Mouse (Mus musculus) liver, embryonic 12.5 days (tissue): Measurements from ENCODE around the gene Kctd10. TPM values are rescaled to one million over a fixed set of nuclear protein-coding genes. Genes with fewer than 3 reads are reported as not detected.

ENCODE experiments used
- ATAC-seq: fragments of 200-750 bp; cut with Nextera tagmentation; 2 replicates; pipeline ENCODE4 v1.8.0; 2017; ENCODE audit warnings: moderate number of reproducible peaks, mild to moderate bottlenecking, moderate library complexity
- H3K27ac ChIP-seq: fragments of 300-500 bp; sonication (generic); 2 replicates; pipeline ENCODE4 v1.5.1; 2016; ENCODE audit warnings: mild to moderate bottlenecking
- H3K27me3 ChIP-seq: fragments of 300-500 bp; sonication (generic); replicated peaks from 2 replicates; pipeline ENCODE4 v1.6.1; 2016; ENCODE audit warnings: mild to moderate bottlenecking, moderate library complexity
- H3K36me3 ChIP-seq: fragments of 300-500 bp; sonication (generic); 2 replicates; pipeline ENCODE4 v1.6.1; 2016; ENCODE audit warnings: mild to moderate bottlenecking, moderate library complexity
- H3K4me1 ChIP-seq: fragments of 300-500 bp; sonication (generic); 2 replicates; pipeline ENCODE4 v1.6.1; 2016
- H3K4me2 ChIP-seq: fragments of 300-500 bp; sonication (generic); 2 replicates; pipeline ENCODE4 v1.6.1; 2016; ENCODE audit warnings: mild to moderate bottlenecking, moderate library complexity
- H3K4me3 ChIP-seq: fragments of 300-500 bp; sonication (generic); 2 replicates; pipeline ENCODE4 v1.5.1; 2016; ENCODE audit warnings: mild to moderate bottlenecking, moderate library complexity
- H3K9ac ChIP-seq: fragments of 300-500 bp; sonication (generic); 2 replicates; pipeline ENCODE4 v1.6.1; 2016; ENCODE audit warnings: mild to moderate bottlenecking, moderate library complexity
- H3K9me3 ChIP-seq: fragments of 300-500 bp; sonication (generic); replicated peaks from 2 replicates; pipeline ENCODE4 v1.6.1; 2016; ENCODE audit warnings: mild to moderate bottlenecking, moderate library complexity
- WGBS: fragments of 180-500 bp; shearing (Covaris S2); methylation state at CpG from one replicate; pipeline ENCODE4 v1.1.7; 2016; ENCODE audit not compliant: insufficient replicate concordance; 5-methylcytosine and 5-hydroxymethylcytosine counted together
- microRNA-seq: library from miRNA; unstranded; fragments of <30 nt; microRNA quantifications from one replicate; pipeline ENCODE4, GENCODE M21; 2017
- polyA plus RNA-seq: library from polyadenylated mRNA; unstranded; fragments of >200 nt; fragmentation: Nextera tagmentation; extraction: Ambion mirVana; gene quantifications from 2 replicates; pipeline ENCODE4 v1.2.1, GENCODE M21; 2016

Kctd10 gene
- polyA plus RNA-seq, 1 experiment from 2014 or later, result 36.2 TPM

DNA sequence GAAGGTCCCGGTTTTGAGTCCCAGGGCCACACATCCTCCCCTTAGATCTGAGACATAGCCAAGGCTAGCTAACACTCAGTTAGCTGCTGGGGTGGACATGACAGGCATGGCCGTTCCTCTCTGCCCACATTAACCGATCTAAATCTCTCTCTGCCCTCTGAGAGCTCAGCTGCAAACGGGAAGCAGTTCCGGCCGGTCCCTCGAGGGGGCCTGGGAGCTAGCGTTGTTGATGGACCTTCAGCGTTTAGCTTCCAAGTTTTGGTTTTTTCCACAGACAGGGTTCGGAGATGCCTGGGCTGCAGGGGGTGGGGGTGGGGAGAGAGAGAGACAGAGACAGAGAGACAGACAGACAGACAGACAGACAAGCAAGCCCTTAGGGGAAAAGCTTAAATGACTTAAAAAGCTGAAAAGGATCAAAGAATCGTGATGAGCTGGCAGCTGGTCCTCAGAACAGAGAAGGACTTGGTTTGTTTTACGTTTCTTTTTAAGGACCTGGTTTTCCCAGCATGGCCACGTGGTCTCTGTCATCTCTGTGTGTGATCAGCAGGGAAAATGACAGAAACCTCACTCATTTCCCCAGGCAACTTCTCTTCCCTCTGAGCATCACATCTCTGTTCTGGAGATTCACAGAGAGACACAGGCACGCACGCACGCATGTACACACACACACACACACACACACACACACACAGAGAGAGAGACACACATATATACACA is 56.4 kb downstream of the Kctd10 start:
- no peaks in the 10 kb centered on the region for H3K9me3 ChIP-seq
- H3K4me2 ChIP-seq, result peak overlapping the region; percentile 32
- no peak overlapping the region for H3K4me3 ChIP-seq
- peaks cover 29% of the 10 kb centered on the region for H3K27me3 ChIP-seq
- ATAC-seq, result no peak
- no peaks in the 10 kb centered on the region for H3K36me3 ChIP-seq
- no peaks in the 10 kb centered on the region for H3K4me1 ChIP-seq
- no peak overlapping the region for H3K27ac ChIP-seq
- H3K9ac ChIP-seq, result no peak overlapping the region
- WGBS, result 20% methylated on average over 16 of the region's 16 CpGs

DNA sequence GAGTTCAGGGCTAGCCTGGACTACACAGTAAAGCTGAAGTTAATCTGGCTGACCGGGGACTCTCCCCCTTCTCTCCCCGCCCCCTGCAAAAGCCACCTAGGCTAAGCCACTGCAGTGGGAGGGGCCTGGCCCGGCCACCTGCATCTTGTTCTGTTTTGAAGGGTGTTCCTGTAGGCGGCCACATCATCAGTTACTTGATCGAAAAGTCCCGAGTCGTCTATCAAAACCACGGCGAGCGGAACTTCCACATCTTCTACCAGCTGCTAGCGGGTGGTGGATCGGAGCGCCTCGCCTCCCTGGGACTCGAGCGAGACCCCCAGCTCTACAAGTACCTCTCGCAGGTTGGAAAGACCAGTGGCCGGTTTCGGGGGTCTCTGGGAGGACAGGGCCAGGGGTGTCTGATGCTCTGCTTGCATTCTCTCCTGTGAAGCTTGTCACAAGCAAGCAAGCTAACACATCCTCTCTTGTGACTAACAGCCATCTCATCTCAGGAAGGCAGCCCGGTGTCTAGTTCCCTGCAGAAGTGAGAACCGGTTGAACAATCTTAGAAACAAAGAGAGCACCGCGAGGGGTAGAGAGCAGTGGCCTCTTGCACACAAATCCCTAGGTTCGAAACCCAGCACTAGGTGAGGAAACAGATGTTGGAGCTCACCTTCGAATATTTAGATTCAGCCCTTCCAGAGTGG is 57.1 kb downstream of the Kctd10 start:
- Histone ChIP-seq H3K36me3 (no peaks in the 10 kb centered on the region), H3K4me2 (no peak overlapping the region), H3K9me3 (no peaks in the 10 kb centered on the region), H3K9ac (no peak overlapping the region), H3K4me1 (no peaks in the 10 kb centered on the region), H3K4me3 (no peak overlapping the region), H3K27ac (no peak overlapping the region), H3K27me3 (peaks cover 31% of the 10 kb centered on the region)
- WGBS, result 39% methylated on average over 25 of the region's 25 CpGs
- ATAC-seq, result no peak

Small RNA genes lying within 50 kb of the gene (microRNA-seq; reads per million reads assigned to microRNA genes)
- not detected for gene Mir7027

Other genes with a start within 250 kb of the Kctd10 start
- gene Acacb, start 234.0 kb downstream of the Kctd10 start, polyA plus RNA-seq, result 0.60 and 0.70 TPM in 2 replicates
- gene Foxn4, start 106.7 kb downstream of the Kctd10 start, polyA plus RNA-seq, result not detected in 2 replicates
- gene Myo1h, start 91.3 kb downstream of the Kctd10 start, polyA plus RNA-seq, result 0.38 and 0.56 TPM in 2 replicates
- 25.0 and 26.5 TPM in 2 replicates for gene Ube3b, start 99 bp upstream of the Kctd10 start, polyA plus RNA-seq
- 17.7 and 17.9 TPM in 2 replicates for gene Mmab, start 63.6 kb upstream of the Kctd10 start, polyA plus RNA-seq
- 34.6 and 35.2 TPM in 2 replicates for gene Mvk, start 63.8 kb upstream of the Kctd10 start, polyA plus RNA-seq
- 1.3 and 1.4 TPM in 2 replicates for gene Fam222a, start 187.5 kb upstream of the Kctd10 start, polyA plus RNA-seq